In the genomic region with DNA sequence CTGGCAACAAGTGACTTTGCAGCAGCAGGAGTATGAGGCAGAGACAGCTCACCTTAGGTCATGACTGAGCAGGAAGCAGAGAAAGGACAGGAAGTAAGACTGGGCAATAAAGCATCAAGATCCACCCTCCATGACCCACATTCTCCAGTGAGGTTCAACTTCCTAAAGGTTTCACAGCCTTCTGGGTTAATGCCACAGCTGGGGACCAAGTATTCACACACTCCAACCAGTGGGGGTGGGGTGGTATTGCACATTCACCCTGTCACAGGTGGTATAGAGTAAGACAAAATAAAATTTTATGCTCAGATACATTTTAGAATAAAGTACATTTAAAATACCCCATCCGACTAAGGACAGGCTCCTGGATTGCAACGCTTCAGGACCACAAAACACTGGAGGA, we compare ENCODE assay signal across 20 mouse cellular contexts.
"Had no signal": no experiment of that assay in that cellular context is flagged by ENCODE, and none has a peak within 500 bp of the region (broad histone marks: within the 10 kb centered on the region; RNA-seq: fewer than 3 reads in every experiment).

No protein-coding gene starts in this region.

- H3K4me1 ChIP-seq: liver, embryonic 13.5 days; midbrain, embryonic 10.5 days; midbrain, embryonic 13.5 days; neural tube, embryonic 13.5 days had no signal

- H3K9ac ChIP-seq: intestine, embryonic 15.5 days; liver, embryonic 13.5 days; midbrain, embryonic 13.5 days; neural tube, embryonic 13.5 days had no signal

- H3K9me3 ChIP-seq: intestine, embryonic 15.5 days; liver, embryonic 13.5 days; midbrain, embryonic 10.5 days; neural tube, embryonic 13.5 days had no signal

- H3K4me3 ChIP-seq: intestine, embryonic 15.5 days; layer of hippocampus, adult 2 months; liver, embryonic 13.5 days; megakaryocyte, embryonic 14.5 days; midbrain, embryonic 10.5 days; midbrain, embryonic 13.5 days; myocyte; neural tube, embryonic 13.5 days had no signal

- H3K4me2 ChIP-seq: intestine, embryonic 15.5 days; liver, embryonic 13.5 days; midbrain, embryonic 13.5 days; neural tube, embryonic 13.5 days had no signal

- DNase-seq: kidney, adult 18-20 months; kidney, adult 9 months; kidney, postnatal 25 days; layer of hippocampus, adult 9-11 months; liver, embryonic 13.5 days; lung, adult 2 months; lung, postnatal 14 days; retina, postnatal 1 day; right cerebral cortex, postnatal 25 days; spleen, adult 18-20 months had no signal

- H3K27ac ChIP-seq: intestine, embryonic 15.5 days; kidney, postnatal 0 days; layer of hippocampus, adult 2 months; liver, embryonic 13.5 days; macrophage; midbrain, embryonic 10.5 days; midbrain, embryonic 13.5 days; neural tube, embryonic 13.5 days had no signal

- H3K36me3 ChIP-seq: intestine, embryonic 15.5 days; liver, embryonic 13.5 days; midbrain, embryonic 10.5 days; midbrain, embryonic 13.5 days; neural tube, embryonic 13.5 days had no signal

- H3K27me3 ChIP-seq: intestine, embryonic 15.5 days; liver, embryonic 13.5 days; midbrain, embryonic 13.5 days; neural tube, embryonic 13.5 days had no signal

- ATAC-seq: intestine, embryonic 15.5 days; midbrain, embryonic 13.5 days; midbrain, embryonic 16.5 days had no signal
